Mouse (Mus musculus) heart, embryonic 14.5 days (tissue): ENCODE measurements around the gene Zfp457. TPM values are rescaled to one million over a fixed set of nuclear protein-coding genes. Genes with fewer than 3 reads are reported as not detected.
"Not testable (repeated sequence)": the region's sequence is repeated elsewhere in the genome, so short reads cannot be mapped to it uniquely, and the experiment has no call there.

Experiments used
- ATAC-seq: fragments of 200-750 bp; cut with Nextera tagmentation; 2 replicates; pipeline ENCODE4 v1.8.0; 2017; ENCODE audit warnings: low read depth, moderate TSS enrichment; ENCODE audit not compliant: insufficient number of reproducible peaks, insufficient read depth, low FRiP score
- H3K27ac ChIP-seq, 2 experiments: fragments of 200-500 bp in 1 of 2; fragments of 300-500 bp in 1 of 2; sonication (generic) in 1 of 2; replicated peaks in 1 of 2; 2 replicates each; pipeline ENCODE4 v1.5.1; 2012 to 2014; ENCODE audit warnings: low read depth in 2 of 2, low read length in 2 of 2, control low read depth in 1 of 2, mild to moderate bottlenecking in 1 of 2, mixed read lengths in 1 of 2; ENCODE audit not compliant: control insufficient read depth in 1 of 2, insufficient read depth in 1 of 2
- H3K27me3 ChIP-seq: fragments of 300-500 bp; sonication (generic); 2 replicates; pipeline ENCODE4 v1.6.1; 2014; ENCODE audit warnings: mild to moderate bottlenecking, low read length, control low read depth; ENCODE audit not compliant: control insufficient read depth, insufficient read depth
- H3K36me3 ChIP-seq: fragments of 300-500 bp; sonication (generic); 2 replicates; pipeline ENCODE4 v1.6.1; 2014; ENCODE audit warnings: mild to moderate bottlenecking, control low read depth, low read length, mixed read lengths; ENCODE audit not compliant: control insufficient read depth, insufficient read depth
- H3K4me1 ChIP-seq, 2 experiments: fragments of 200-500 bp in 1 of 2; fragments of 300-500 bp in 1 of 2; sonication (generic) in 1 of 2; 2 replicates each; pipeline ENCODE4 v1.6.1; 2012 to 2014; ENCODE audit warnings: low read length in 2 of 2, control low read depth in 1 of 2, mixed read lengths in 1 of 2; ENCODE audit not compliant: control insufficient read depth in 2 of 2, insufficient read depth in 2 of 2
- H3K4me2 ChIP-seq: fragments of 300-500 bp; sonication (generic); 2 replicates; pipeline ENCODE4 v1.6.1; 2014; ENCODE audit warnings: mild to moderate bottlenecking, low read length
- H3K4me3 ChIP-seq, 2 experiments: fragments of 200-500 bp in 1 of 2; fragments of 300-500 bp in 1 of 2; sonication (generic) in 1 of 2; 2 replicates each; pipeline ENCODE4 v1.5.1; 2012 to 2014; ENCODE audit warnings: low read length in 2 of 2, mild to moderate bottlenecking in 2 of 2, control low read depth in 1 of 2, low read depth in 1 of 2, moderate library complexity in 1 of 2; ENCODE audit not compliant: control insufficient read depth in 1 of 2, insufficient read depth in 1 of 2
- H3K9ac ChIP-seq: fragments of 300-500 bp; sonication (generic); 2 replicates; pipeline ENCODE4 v1.6.1; 2014; ENCODE audit warnings: mild to moderate bottlenecking, low read length
- H3K9me3 ChIP-seq: fragments of 300-500 bp; sonication (generic); 2 replicates; pipeline ENCODE4 v1.6.1; 2016; ENCODE audit warnings: low read length, control low read depth; ENCODE audit not compliant: control insufficient read depth
- WGBS: fragments of 180-500 bp; shearing (Covaris S2); extraction: QIAGEN DNeasy Blood & Tissue Kit; methylation state at CpG from one replicate; pipeline ENCODE4 v1.1.7; 2014; 5-methylcytosine and 5-hydroxymethylcytosine counted together
- polyA plus RNA-seq: library from polyadenylated mRNA; unstranded; fragments of >200 nt; fragmentation: Nextera tagmentation; extraction: Ambion mirVana; gene quantifications from 2 replicates; pipeline ENCODE4 v1.2.1, GENCODE M21; 2014

Gene Zfp457
- polyA plus RNA-seq, 1 experiment from 2014 or later = 1.7 TPM

DNA sequence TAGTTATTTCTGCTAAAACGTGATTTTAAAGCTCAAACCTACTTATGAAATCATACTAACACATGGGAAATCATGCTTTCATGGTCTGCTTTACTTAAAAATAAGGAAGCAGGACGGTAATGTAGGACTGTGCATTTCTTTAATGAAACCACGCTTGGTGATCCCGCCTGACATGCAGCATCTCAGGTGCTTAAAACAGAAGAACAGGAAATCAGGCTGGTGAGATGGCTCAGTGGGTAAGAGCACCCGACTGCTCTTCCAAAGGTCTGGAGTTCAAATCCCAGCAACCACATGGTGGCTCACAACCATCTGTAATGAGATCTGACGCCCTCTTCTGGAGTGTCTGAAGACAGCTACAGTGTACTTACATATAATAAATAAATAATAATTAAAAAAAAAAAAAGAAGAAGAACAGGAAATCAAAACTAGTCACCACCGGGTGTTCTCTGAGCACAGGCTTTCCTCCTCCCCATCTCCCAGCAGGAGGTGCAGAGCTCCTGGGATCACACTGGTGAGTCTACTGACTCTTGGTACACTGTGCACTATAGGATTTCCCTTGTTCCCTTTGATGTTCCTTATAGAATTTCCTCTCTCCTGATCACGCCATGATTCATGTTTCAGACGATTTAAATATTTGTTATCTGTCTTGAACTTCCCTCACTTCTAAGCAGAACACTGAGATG is 36.8 kb downstream of the Zfp457 start:
- not testable (repeated sequence) for H3K27ac ChIP-seq, ATAC-seq, H3K4me1 ChIP-seq, H3K9me3 ChIP-seq, H3K27me3 ChIP-seq, H3K36me3 ChIP-seq
- 38% methylated on average over 8 of the region's 9 CpGs for WGBS
- Histone ChIP-seq H3K9ac (peak overlapping the region; percentile 77), H3K4me3 (peak overlapping the region; percentile 73 to 97), H3K4me2 (peak overlapping the region; percentile 80)

DNA sequence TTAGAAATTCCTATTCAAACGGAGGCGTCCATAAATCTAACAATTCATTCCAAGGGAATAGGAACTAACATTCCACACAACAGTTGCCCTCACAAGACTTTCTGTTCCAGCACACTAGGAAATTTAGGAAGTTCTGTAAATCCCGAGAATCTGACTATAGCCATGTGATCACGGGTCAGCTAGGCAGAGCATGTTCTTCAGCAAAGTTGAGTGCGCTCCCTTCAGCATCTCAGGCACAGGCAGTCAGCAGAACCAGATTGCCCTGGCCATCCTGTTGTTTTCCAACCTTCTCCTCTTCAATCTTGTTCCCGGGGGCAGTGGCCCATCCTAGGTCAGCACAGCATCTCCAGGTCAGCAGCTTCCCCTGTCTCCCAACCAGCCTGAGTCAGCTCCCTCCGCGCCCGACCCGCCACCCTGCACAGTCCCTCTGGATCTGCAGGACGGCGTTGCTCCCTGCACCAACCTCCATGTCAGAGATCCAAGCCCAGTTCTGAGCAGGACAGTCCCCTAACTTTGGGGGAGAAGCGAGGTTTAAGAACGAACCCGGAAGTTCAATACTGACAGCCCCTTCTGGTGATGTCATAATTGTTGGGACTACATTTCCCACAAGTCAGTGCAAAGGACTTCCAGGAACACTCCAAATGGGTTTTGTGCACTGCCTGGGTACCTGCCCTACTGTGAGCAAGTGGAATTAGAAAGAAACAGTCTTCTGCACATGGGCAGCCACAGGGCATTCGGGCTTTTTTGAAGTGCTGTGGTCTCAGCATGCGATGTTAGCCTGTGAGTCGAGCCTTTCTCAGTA is 37.5 kb downstream of the Zfp457 start:
- Histone ChIP-seq H3K9ac (peak overlapping the region; percentile 77), H3K27ac (0 out of 4 replicates have a peak overlapping the region, but pooled peaks of 1 of the 2 experiments have one; percentile 25), H3K27me3 (no peaks in the 10 kb centered on the region), H3K36me3 (no peaks in the 10 kb centered on the region), H3K4me1 (no peaks in the 10 kb centered on the region), H3K9me3 (no peaks in the 10 kb centered on the region), H3K4me3 (peak overlapping the region; percentile 73 to 97), H3K4me2 (peak overlapping the region; percentile 80)
- ATAC-seq = peak; percentile 92
- WGBS = 7% methylated on average over 18 of the region's 18 CpGs

Other genes with a start within 250 kb of the Zfp457 start
- 3.1 TPM in 2 replicates for gene Zfp712, start 245.3 kb downstream of the Zfp457 start, polyA plus RNA-seq
- 3.8 and 4.0 TPM in 2 replicates for gene Zfp708, start 208.5 kb downstream of the Zfp457 start, polyA plus RNA-seq
- 1.6 and 2.7 TPM in 2 replicates for gene Gm28557, start 197.9 kb downstream of the Zfp457 start, polyA plus RNA-seq
- 0.12 and 0.20 TPM in 2 replicates for gene Rslcan18, start 190.2 kb downstream of the Zfp457 start, polyA plus RNA-seq
- 1.3 and 1.7 TPM in 2 replicates for gene Zfp759, start 184.8 kb downstream of the Zfp457 start, polyA plus RNA-seq
- 3.6 and 3.8 TPM in 2 replicates for gene Rsl1, start 133.3 kb downstream of the Zfp457 start, polyA plus RNA-seq
- gene Zfp455, start 112.0 kb downstream of the Zfp457 start, polyA plus RNA-seq = 0.80 and 1.0 TPM in 2 replicates
- gene Zfp458, start 28.0 kb downstream of the Zfp457 start, polyA plus RNA-seq = 1.2 and 1.6 TPM in 2 replicates
- gene Zfp595, start 26.1 kb upstream of the Zfp457 start, polyA plus RNA-seq = 1.2 and 1.4 TPM in 2 replicates
- 0.89 and 0.97 TPM in 2 replicates for gene Gm28044, start 54.1 kb upstream of the Zfp457 start, polyA plus RNA-seq
- 0.72 and 0.93 TPM in 2 replicates for gene Zfp953, start 54.1 kb upstream of the Zfp457 start, polyA plus RNA-seq
- gene Gm28041, start 69.2 kb upstream of the Zfp457 start, polyA plus RNA-seq = 0.73 TPM in 1 of 2 replicates, not detected in the other
- 1.2 and 1.4 TPM in 2 replicates for gene Zfp456, start 69.3 kb upstream of the Zfp457 start, polyA plus RNA-seq
- 2.8 and 4.6 TPM in 2 replicates for gene Zfp429, start 93.3 kb upstream of the Zfp457 start, polyA plus RNA-seq
- gene Zfp459, start 114.9 kb upstream of the Zfp457 start, polyA plus RNA-seq = 0.36 and 0.49 TPM in 2 replicates
- 4.8 and 5.8 TPM in 2 replicates for gene Zfp874a, start 145.1 kb upstream of the Zfp457 start, polyA plus RNA-seq
- 2.3 and 2.6 TPM in 2 replicates for gene Zfp874b, start 177.8 kb upstream of the Zfp457 start, polyA plus RNA-seq
- gene Zfp58, start 194.1 kb upstream of the Zfp457 start, polyA plus RNA-seq = 8.8 and 9.0 TPM in 2 replicates
- gene Gm26965, start 219.7 kb upstream of the Zfp457 start, polyA plus RNA-seq = not detected in 2 replicates
- 19.3 and 22.0 TPM in 2 replicates for gene Zfp87, start 219.7 kb upstream of the Zfp457 start, polyA plus RNA-seq
- gene Zfp748, start 247.3 kb upstream of the Zfp457 start, polyA plus RNA-seq = 8.3 and 9.6 TPM in 2 replicates